Mouse (Mus musculus) c-Kit-positive CD71-negative TER-119-negative erythroid progenitor cells, embryonic 14.5 days (primary cell): Measurements from ENCODE around the gene Gm5797.
"Not testable (repeated sequence)": the region's sequence is repeated elsewhere in the genome, so short reads cannot be mapped to it uniquely, and the experiment has no call there.

Experiments
- DNase-seq: peaks from one replicate; pipeline ENCODE4 v3.0.0-alpha.2; 2013; ENCODE audit warnings: low read depth

Gene Gm5797

GRCm38 (mm10) chr14:7332295-7332694, at the start of gene Gm5797:
Gene Gm5797, minus strand, starts transcription at chr14:7332395.
- DNase-seq: not testable (repeated sequence)

GRCm38 (mm10) chr14:7365034-7365433, 32.8 kb upstream of the Gm5797 start, which contains the start of gene Gm8374:
Gene Gm8374, minus strand, starts transcription at chr14:7365134.
- not testable (repeated sequence) for DNase-seq

- DNase-seq: not testable (repeated sequence)
These were observed 17.1 kb downstream of the Gm5797 start for GRCm38 (mm10) chr14:7315093-7315492.

DNA sequence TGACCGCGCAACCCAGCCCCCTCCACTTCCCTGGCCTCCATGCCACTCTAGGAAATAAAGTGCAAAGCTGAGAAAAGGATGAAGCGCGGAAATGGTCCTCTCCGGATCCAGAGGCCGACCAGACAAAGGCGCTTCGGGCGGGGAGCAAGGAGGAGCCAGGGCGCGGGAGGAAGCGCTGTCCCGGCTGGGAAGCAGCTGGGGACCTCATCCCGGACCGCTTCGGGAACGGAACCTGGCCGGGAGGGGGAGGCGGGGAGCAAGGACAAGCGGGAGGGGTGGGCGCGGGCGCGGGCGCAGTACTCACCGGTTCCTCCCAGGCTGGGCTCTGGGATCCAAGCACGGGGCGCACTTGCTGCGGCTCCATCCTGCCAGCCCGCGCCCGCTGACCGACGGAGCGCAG, 17.5 kb downstream of the Gm5797 start, which contains the start of gene Gm3739:
Gm3739 (minus strand) TSS at position 389 of the 400 bp plus-strand sequence.
- DNase-seq: not testable (repeated sequence)
